Mouse (Mus musculus): ENCODE measurements at regions not wholly inside any gene's neighbourhood (a gene's known extent, or its start where the extent isn't known, plus 50 kb on each side); places are given as distances from the start of the nearest gene placed in this dataset.

GRCm38 (mm10) chr2:115119429-115120205 lies 461.9 kb upstream of the BC052040 start:
- no peak for DNase-seq (ENCODE audit: low spot score in 2 of 2)

- no peak for DNase-seq (ENCODE audit: low spot score in 2 of 2)
Observed at GRCm38 (mm10) chr2:115120206-115120503, 461.4 kb upstream of the BC052040 start.

GRCm38 (mm10) chr2:115126625-115127369 lies 454.7 kb upstream of the BC052040 start:
- DNase-seq (ENCODE audit: low spot score in 2 of 2), result no peak

GRCm38 (mm10) chr2:115131746-115132145 lies 449.8 kb upstream of the BC052040 start:
- DNase-seq (ENCODE audit: low spot score in 2 of 2), result no peak

- DNase-seq (ENCODE audit: low spot score in 2 of 2), result no peak
Observed at GRCm38 (mm10) chr2:115132165-115132592, 449.3 kb upstream of the BC052040 start.

GRCm38 (mm10) chr2:115141416-115141815 lies 440.1 kb upstream of the BC052040 start:
- DNase-seq (ENCODE audit: low spot score in 2 of 2), result no peak

- no peak for DNase-seq (ENCODE audit: low spot score in 2 of 2)
Observed at GRCm38 (mm10) chr2:115172111-115172510, 409.4 kb upstream of the BC052040 start.

- DNase-seq (ENCODE audit: low spot score in 2 of 2), result no peak
Observed at GRCm38 (mm10) chr2:115177076-115177475, 404.4 kb upstream of the BC052040 start.

- DNase-seq (ENCODE audit: low spot score in 2 of 2), result no peak
Observed at GRCm38 (mm10) chr2:115177896-115178295, 403.6 kb upstream of the BC052040 start.

GRCm38 (mm10) chr2:115211191-115211590 lies 370.3 kb upstream of the BC052040 start:
- DNase-seq (ENCODE audit: low spot score in 2 of 2), result no peak

- no peak for DNase-seq (ENCODE audit: low spot score in 2 of 2)
Observed at GRCm38 (mm10) chr2:115213181-115213970, 368.1 kb upstream of the BC052040 start.

GRCm38 (mm10) chr2:115214292-115214691 lies 367.2 kb upstream of the BC052040 start:
- no peak for DNase-seq (ENCODE audit: low spot score in 2 of 2)

GRCm38 (mm10) chr2:115230041-115230440 lies 351.5 kb upstream of the BC052040 start:
- DNase-seq (ENCODE audit: low spot score in 2 of 2), result no peak

GRCm38 (mm10) chr2:115247673-115248072 lies 333.8 kb upstream of the BC052040 start:
- no peak for DNase-seq (ENCODE audit: low spot score in 2 of 2)

GRCm38 (mm10) chr2:115250019-115250807 lies 331.3 kb upstream of the BC052040 start:
- DNase-seq (ENCODE audit: low spot score in 2 of 2), result no peak

- DNase-seq (ENCODE audit: low spot score in 2 of 2), result no peak
Observed at GRCm38 (mm10) chr2:115257391-115257790, 324.1 kb upstream of the BC052040 start.

GRCm38 (mm10) chr2:115268247-115268646 lies 313.3 kb upstream of the BC052040 start:
- DNase-seq (ENCODE audit: low spot score in 2 of 2), result no peak

GRCm38 (mm10) chr2:115277421-115277820 lies 304.1 kb upstream of the BC052040 start:
- no peak for DNase-seq (ENCODE audit: low spot score in 2 of 2)

- DNase-seq (ENCODE audit: low spot score in 2 of 2), result no peak
Observed at GRCm38 (mm10) chr2:115293020-115293419, 288.5 kb upstream of the BC052040 start.

- DNase-seq (ENCODE audit: low spot score in 2 of 2), result no peak
Observed at GRCm38 (mm10) chr2:115297463-115297862, 284.1 kb upstream of the BC052040 start.

GRCm38 (mm10) chr2:115307248-115307647 lies 274.3 kb upstream of the BC052040 start:
- DNase-seq (ENCODE audit: low spot score in 2 of 2), result no peak

Measured in urinary bladder, postnatal 4 days (tissue).